Mouse (Mus musculus): ENCODE results near the gene Nsd1.

Nsd1 gene

DNA sequence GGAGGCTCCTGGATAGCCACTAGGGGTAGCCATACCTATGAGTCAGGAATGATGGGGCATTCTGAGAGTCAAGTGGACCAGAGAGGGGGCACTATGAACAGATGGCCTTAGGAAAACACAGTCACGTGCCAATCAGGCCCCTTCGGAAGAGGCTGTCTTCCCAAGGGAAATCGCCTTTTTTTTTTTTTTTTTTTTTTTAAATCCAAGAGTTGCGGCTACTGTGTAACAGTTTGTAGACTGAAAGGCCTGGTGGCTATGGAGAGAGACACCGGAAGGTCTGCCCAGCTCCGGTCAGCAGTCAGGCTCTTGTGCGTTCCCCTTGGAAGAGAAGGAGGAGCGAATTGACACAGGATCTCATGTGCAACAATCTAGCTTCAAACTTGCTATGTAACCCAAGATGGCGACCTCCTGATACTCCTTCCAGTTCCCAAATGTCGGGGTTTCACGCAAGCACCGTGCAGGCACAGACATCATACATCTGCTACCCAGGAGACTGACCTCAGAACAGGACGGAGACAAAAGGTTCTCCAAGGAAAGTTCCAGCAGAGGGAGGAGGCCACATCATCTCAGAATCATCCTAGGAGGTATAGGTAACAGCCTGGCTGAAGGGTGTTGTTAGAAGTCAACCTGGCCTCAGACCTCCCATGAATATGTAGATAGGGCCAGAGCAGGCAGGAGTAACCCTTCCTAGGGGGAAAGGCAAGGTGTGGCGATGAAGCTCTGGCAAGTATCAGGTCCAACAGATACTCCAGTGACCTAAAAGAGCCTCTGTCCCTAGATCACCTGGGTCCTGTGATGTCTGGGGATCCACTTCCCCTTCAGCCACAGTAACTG is 121.2 kb downstream of the Nsd1 start:
- DNase-seq = no peak

DNA sequence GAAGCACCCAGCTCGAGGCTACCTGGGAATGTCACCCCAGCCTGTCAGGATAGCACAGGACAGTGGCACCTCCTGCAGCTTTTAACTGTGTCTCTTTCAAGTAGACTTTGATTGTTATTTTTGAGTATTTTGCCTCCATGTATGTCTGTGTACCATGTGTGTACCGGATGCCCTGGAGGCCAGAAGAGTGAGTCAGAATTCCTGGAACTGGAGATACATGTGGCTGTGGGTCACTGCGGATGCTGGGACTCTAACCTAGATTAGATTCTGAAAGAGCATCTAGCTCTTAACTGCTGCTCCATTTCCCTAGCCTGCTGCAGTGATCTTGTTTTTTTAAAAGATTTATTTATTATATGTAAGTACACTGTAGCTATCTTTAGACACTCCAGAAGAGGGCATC is 122.7 kb downstream of the Nsd1 start:
- no peak for DNase-seq

DNA sequence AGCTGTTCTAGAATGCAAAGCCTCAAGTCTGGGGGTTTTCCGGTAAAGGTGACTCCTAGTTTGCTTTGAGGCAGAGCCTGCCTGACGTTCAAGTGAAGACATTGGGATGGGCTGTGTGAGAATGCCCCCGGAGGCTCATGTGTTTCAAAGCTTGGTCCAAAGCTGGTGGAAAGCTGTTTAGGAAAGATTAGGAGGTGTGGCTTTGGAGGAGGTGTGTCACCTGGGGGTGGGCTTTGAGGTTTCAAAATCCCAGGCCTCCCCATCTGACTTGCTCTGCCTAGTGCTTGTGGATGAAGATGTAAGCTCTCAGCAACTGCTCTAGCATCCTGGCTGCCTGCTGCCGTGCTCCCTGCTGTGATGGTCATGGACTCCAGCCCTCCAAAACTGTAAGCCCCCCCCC is 126.1 kb downstream of the Nsd1 start:
- no peak for DNase-seq

DNA sequence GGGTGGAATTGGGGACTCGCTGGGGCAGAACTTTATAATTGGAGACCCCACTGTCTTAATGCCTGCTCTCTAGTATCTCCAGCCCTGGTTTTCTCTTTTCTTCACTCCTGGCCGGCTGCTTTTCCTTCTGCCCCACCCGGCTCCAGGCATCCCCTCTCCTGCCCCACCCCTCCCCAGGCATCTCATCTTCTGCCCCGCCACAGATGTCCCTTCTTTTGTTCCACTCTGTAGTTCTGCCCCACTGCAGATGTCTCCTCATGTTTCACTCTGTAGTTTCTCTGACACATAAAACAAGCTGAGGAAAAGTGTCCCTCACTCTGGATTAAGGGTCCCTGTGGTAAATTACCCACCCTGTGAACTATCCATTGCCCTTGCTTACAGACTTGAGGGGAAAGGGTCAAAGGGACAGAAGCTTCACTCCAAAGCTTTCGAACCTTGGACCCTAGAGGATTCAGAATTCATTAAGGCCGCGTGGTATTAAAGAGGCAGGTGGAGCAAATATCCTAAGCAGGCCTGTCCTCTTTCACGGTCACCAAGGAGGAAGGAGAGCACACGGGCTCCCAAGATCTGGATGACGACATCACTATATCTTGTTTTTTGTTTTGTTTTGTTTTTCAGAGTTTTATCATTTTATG is 127.9 kb downstream of the Nsd1 start:
- DNase-seq = no peak

DNA sequence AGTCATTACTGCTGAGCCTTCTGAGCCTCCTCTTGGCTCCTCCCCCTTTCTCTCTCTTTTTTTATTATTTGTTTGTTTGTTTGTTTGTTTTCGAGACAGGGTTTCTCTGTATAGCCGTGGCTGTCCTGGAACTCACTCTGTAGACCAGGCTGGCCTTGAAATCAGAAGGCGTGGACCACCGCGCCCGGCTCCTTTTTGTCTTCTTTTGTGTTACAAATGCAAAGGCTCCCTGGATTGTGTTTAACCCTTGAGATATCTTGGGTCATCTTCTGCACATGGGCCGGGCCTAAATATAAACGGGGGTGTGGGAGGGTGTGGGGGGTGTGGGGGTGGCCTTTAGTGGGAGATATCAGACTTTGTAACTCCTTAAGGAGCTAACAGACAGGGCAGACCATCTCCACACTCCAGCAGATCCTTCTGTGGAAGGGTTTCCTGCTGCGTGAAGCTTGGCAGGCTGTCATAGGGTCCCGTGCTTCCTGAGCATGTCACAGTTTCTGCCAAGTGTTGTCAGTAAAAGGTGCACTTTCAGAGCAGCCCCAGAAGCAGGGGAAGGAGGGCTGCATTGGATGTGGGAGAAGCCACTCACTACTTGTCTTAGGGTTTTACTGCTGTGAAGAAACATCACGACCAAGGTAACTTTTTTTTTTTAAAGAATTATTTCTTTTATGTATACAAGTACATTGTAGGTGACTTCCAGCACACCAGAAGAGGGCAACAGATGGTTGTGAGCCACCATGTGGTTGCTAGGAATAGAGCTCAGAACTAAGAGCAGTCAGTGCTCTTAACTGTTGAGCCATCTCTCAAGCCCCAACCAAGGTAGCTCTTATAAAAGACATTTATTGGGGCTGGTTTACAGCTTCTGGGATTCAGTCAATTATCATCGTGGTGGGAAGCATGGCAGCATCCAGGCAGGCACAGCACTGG is 128.8 kb downstream of the Nsd1 start:
- DNase-seq = no peak

DNA sequence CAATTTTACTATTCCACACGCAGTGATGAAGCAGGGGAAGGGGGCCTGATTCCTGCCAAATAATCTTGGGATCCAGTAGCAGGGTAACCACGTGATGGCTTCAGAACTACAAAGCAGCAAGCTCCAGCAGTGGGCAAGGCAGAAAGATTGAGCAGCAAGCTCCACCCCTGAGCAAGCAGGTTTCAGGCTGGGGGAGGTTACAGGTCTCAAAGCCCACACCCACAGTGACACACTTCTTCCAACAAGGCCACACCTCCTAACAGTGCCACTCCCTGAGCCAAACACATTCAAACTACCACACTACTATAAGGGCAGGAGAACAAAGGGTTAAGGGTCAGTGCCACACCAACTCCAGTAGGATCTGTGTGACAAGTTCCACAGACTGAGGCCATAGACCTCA is 129.7 kb downstream of the Nsd1 start:
- no peak for DNase-seq

DNA sequence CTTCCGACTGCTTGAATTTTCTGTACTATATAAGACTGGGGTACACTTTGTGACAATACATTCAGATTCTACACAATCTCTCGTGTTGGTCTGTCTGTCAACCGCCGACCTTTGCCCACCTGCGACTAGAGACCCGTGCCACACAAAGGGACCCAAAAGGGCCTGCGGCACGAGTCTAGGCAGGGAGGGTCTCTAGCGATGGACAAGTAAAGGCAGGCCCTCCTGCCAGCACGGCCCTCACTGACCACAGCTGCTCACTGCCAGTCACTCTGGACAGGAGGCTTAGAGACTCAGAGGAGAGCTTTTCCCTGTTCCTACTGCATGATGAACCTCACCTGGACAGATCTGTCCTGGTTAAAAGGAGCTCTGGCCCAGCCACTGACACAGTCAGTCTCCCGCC is 132.9 kb downstream of the Nsd1 start:
- DNase-seq = no peak

DNA sequence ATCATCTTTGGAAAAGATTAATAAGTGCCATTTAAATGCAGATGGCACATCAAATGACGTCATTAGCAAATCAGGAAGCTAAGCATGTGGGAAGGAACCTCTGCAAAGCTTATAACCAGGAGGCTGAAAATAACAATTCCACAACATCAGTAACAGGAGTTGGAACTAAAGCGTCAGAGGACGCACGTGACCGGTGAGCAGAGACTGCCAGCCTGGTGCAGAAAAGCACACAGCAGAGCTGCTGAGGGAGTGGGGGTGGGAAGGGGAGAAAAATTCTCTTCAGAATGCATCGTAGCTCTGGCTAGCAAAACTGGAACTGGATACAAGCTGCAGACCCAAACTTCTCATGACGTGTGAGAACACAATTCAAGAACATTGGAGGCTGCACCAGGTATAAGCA is 134.7 kb downstream of the Nsd1 start:
- no peak for DNase-seq

DNA sequence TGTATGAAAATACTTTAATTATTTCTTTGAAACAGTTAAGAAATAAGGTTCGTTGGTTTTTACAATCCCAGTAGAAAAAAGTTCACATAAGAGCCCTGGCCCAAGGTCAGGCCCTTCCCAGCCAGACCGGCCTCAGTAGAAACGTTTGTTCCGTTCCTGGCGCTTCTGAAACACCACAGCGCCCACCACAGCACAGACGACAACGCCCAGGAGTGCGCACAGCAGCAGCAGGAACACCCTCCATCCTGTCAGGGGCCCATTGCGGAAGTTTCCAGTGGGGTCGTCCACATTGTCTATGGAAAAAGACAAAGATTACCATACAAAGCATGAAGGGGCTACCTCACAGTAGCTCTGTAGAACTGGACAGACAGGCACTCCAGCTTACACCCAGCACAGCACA is 137.2 kb downstream of the Nsd1 start:
- no peak for DNase-seq

DNA sequence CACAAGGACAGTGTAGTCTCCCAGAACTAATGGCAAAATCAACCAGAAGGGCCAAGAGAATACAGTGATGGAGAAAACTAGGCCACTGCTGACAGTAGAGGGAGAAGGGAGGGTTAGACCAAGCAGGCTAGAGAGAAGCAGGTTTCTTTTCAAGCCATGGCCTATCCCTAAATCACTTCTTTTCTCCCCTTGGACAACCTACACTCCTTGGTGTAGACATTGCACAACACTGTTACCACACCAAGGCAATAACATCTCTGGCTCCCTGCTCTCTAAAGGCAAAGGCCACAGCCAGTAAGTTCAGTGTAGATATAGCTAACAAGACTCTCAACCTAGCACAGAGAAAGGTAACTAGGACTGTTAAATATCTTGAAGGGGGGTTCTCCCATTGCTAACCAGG is 151.6 kb downstream of the Nsd1 start:
- DNase-seq = no peak

DNA sequence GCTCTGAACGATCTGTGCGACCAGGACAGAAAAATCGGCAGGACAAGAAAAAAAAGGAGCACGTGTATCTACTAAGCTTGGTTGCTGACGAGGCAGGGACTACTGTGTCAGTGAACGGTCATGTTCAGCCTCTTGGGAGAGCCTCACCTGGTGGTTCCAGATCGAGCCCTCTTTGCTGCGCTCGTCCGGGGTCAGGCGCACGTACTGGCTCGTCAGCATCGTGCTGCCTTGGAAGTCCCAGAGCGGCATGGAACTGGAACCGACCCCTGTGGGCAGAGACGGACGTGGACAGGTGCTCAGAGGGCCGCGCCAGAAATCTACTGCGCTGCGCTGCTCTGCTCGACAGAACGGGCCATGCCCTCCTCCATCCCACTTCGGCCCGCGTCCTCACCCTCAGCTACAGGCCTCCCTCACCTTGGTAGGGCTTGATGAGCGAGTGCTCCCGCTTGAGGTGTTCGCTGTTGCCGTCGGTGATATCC is 152.4 kb downstream of the Nsd1 start:
- no peak for DNase-seq

DNA sequence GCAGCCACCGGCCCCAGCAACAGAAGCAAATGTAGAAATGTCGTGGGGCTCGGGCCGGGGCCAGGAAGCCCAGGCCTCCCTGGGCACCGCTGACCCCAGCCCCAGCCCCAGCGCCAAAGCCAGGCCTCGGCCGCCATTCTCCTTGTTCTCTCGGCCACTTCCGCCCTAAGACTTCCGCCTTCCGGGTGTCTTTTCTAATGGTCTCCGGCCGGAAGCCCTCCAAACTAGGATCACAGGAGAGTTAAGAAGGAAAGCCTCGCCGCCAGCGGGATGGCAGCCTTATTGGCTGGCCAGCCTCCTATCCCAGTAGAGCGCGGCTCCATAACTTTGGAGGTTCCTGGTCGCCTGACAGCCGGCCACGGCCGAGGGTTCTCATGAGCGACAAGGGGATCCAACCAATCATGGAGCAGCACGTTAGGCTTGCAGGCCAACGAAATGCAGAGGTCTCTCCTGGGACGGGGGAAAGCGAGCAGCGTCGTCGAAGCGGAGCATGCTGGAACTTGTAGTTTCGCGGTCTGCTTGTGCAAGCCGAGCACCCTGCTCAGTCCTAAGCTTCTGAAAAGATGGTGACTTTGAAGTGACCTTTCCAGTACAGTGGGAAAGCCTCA is 153.0 kb downstream of the Nsd1 start, which contains the start of gene Lman2:
TSS of gene Lman2 (minus strand) at position 331 of the 608 bp plus-strand sequence.
- DNase-seq = peak; percentile 92

All from thymus, postnatal 4 days (tissue).